Mouse (Mus musculus) embryo, embryonic 10 days (tissue): Measurements from ENCODE around the gene Flywch1.

Experiments used
- DNase-seq: peaks from one replicate; pipeline ENCODE4 v3.0.0-alpha.2; 2015; ENCODE audit warnings: low spot score

Flywch1 gene

DNA sequence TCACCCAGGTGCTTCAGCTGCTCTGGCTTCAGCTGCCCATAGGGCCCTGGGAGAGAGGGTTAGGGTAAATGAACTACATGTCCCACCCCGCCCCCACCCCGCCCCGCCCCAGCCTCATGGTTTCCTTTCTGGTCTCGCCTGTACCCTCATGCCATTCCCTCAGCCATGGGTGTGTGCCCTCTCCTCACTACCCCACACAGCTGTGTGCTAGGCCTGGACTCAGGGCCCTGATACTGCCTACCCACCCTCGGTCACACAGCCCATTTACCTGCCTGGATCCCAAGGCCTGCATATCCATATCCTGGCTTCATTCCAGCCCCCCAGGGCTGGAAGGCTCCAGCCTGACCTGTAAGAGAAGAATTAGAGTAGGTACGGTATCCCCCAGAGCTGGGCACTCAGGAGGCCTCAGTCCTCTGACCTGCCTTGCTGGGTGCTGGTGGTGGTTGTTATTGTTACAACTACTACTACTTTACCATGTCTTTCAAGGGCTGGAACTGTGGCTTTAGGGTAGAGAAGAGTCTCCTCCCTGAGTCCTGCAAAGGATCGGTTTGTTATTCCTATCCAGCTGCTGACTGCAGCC is 65.8 kb downstream of the Flywch1 start:
- DNase-seq = no peak

DNA sequence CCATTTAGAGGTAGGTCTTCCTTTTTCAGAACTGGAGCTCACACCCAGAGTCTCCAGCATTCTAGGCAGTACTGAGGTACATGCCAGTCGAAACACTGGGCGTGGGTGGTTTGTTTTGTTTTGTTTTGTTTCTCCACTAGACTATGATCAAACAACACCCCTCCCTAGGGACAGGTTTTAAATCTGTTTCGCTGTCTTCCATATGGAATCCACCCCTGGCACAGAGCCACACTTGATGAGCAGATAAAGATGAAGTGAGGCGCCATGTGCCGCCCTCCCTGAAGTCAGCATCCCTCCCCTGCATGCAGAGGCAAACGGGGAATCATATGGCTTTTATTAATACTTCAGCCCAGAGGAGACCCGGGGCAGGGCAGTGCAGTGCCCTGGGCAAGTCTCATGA is 66.7 kb downstream of the Flywch1 start:
- no peak for DNase-seq

DNA sequence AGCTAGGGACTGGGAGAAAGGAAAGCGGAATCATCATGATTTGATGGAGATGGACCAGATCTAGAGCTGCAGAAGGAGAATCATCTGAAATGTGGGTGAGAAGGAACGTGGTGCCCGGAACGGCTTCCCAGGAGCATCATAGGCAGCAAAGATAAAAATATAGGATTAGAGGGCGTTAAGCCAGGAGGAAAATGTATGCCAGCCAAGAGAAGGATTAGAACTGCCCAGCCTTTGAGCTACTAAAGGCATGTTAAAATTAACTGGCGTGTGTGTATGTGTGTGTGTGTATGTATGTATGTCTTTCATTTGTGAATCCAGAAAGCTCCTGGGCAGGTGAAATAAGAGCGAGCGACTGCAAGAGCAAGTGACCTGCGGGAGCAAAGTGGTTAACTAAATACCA is 68.1 kb downstream of the Flywch1 start:
- no peak for DNase-seq
